Mouse (Mus musculus) erythroblast, embryonic 14.5 days (primary cell): ENCODE measurements around the gene Nnat.

Experiments used
- GATA1 ChIP-seq: IDR thresholded peaks from 2 replicates; pipeline ENCODE4 v1.6.1; 2012; ENCODE audit warnings: low read length, inconsistent platforms, mixed read lengths
- TAL1 ChIP-seq: IDR thresholded peaks from 3 replicates; pipeline ENCODE4 v1.6.1; 2012; ENCODE audit warnings: low read length, inconsistent platforms, mixed read lengths

GRCm38 (mm10) chr2:157540953-157541569, 18.8 kb upstream of the Nnat start:
- TF ChIP-seq GATA1 (no peak), TAL1 (no peak)
